Mouse (Mus musculus) myocyte (in vitro differentiated cells): ENCODE measurements around the gene Plcb4. TPM values are rescaled to one million over a fixed set of nuclear protein-coding genes. Genes with fewer than 3 reads are reported as not detected.

Experiments used
- H3K27me3 ChIP-seq: one replicate; pipeline ENCODE4 v1.6.1; 2011; ENCODE audit not compliant: control insufficient read depth, insufficient read depth, insufficient read length
- H3K36me3 ChIP-seq: one replicate; pipeline ENCODE4 v1.6.1; 2011; ENCODE audit not compliant: control insufficient read depth, insufficient read depth
- H3K4me2 ChIP-seq: one replicate; pipeline ENCODE4 v1.6.1; 2011; ENCODE audit warnings: low read depth, control low read depth
- H3K4me3 ChIP-seq: one replicate; pipeline ENCODE4 v1.5.1; 2011; ENCODE audit warnings: mild to moderate bottlenecking, control low read depth, moderate library complexity
- H3K79me2 ChIP-seq: one replicate; pipeline ENCODE4 v1.6.1; 2011; ENCODE audit not compliant: control insufficient read depth, insufficient read depth
- H3ac ChIP-seq: one replicate; pipeline ENCODE4 v1.6.1; 2011; ENCODE audit not compliant: control insufficient read depth, insufficient read length
- CEBPB ChIP-seq: IDR thresholded peaks from 2 replicates; pipeline ENCODE4 v1.6.1; 2011; ENCODE audit warnings: mild to moderate bottlenecking, moderate library complexity; ENCODE audit not compliant: poor library complexity, insufficient read depth, severe bottlenecking
- E2F4 ChIP-seq: IDR thresholded peaks from one replicate; pipeline ENCODE4 v1.6.1; 2011; ENCODE audit warnings: mild to moderate bottlenecking, control low read depth, moderate library complexity; ENCODE audit not compliant: insufficient read depth
- MAX ChIP-seq: IDR thresholded peaks from one replicate; pipeline ENCODE4 v1.6.1; 2011; ENCODE audit warnings: low read depth, mild to moderate bottlenecking, control low read depth
- MYOD1 ChIP-seq, 3 experiments: IDR thresholded peaks; one replicate each; pipeline ENCODE4 v1.6.1; 2011; ENCODE audit warnings: control low read depth in 2 of 3, low read depth in 2 of 3, mild to moderate bottlenecking in 2 of 3, moderate library complexity in 1 of 3; ENCODE audit not compliant: insufficient read length in 2 of 3, control insufficient read depth in 1 of 3
- MYOG ChIP-seq, 3 experiments: IDR thresholded peaks; one replicate each; pipeline ENCODE4 v1.6.1; 2011; ENCODE audit warnings: control low read depth in 2 of 3, low read depth in 2 of 3, mild to moderate bottlenecking in 2 of 3; ENCODE audit not compliant: insufficient read length in 2 of 3, control insufficient read depth in 1 of 3, insufficient read depth in 1 of 3
- POLR2A ChIP-seq: IDR thresholded peaks from one replicate; pipeline ENCODE4 v1.6.1; 2011; ENCODE audit warnings: low read depth, mild to moderate bottlenecking, control low read depth, moderate library complexity; ENCODE audit not compliant: insufficient read length
- POLR2AphosphoS2 ChIP-seq: IDR thresholded peaks from one replicate; pipeline ENCODE4 v1.6.1; 2011; ENCODE audit warnings: low read depth, control low read depth; ENCODE audit not compliant: insufficient read length
- REST ChIP-seq: IDR thresholded peaks from one replicate; pipeline ENCODE4 v1.6.1; 2011; ENCODE audit warnings: mild to moderate bottlenecking, control low read depth, moderate library complexity; ENCODE audit not compliant: insufficient read depth, insufficient read length
- SRF ChIP-seq: IDR thresholded peaks from one replicate; pipeline ENCODE4 v1.6.1; 2011; ENCODE audit warnings: low read depth; ENCODE audit not compliant: control insufficient read depth, insufficient read length
- TCF12 ChIP-seq: IDR thresholded peaks from one replicate; pipeline ENCODE4 v1.6.1; 2011; ENCODE audit warnings: mild to moderate bottlenecking, control low read depth; ENCODE audit not compliant: poor library complexity, insufficient read depth, severe bottlenecking
- TCF3 ChIP-seq: IDR thresholded peaks from one replicate; pipeline ENCODE4 v1.6.1; 2011; ENCODE audit warnings: low read depth, control low read depth; ENCODE audit not compliant: insufficient read length
- USF1 ChIP-seq: IDR thresholded peaks from one replicate; pipeline ENCODE4 v1.6.1; 2011; ENCODE audit warnings: low read depth, mild to moderate bottlenecking, control low read depth, moderate library complexity
- polyA plus RNA-seq: library from polyadenylated mRNA; unstranded; fragments of >200 nt; fragmentation: generic; extraction: Trizol; gene quantifications from one replicate; pipeline ENCODE4 v1.2.1, GENCODE M21; 2012; ENCODE audit warnings: missing spikeins

Plcb4 gene
- polyA plus RNA-seq, 1 experiment, result 5.3 TPM

- Histone ChIP-seq H3K79me2 (no peaks in the 10 kb centered on the region), H3K4me2 (no peak overlapping the region), H3K36me3 (no peaks in the 10 kb centered on the region), H3K4me3 (no peak overlapping the region), H3ac (no peak overlapping the region), H3K27me3 (no peaks in the 10 kb centered on the region)
- TF ChIP-seq MYOD1 (IDR thresholded peaks at IDR 0.05; ENCODE audit: control insufficient read depth in 1 of 3, insufficient read length in 2 of 3, low read depth in 2 of 3), result no peak
- no peak for TF ChIP-seq TCF12
- TF ChIP-seq REST, result no peak
- no peak for TF ChIP-seq TCF3
- TF ChIP-seq USF1, result no peak
- TF ChIP-seq SRF, result no peak
- TF ChIP-seq MAX, result no peak
- TF ChIP-seq POLR2AphosphoS2, result no peak
- no peak for TF ChIP-seq MYOG (IDR thresholded peaks at IDR 0.05; ENCODE audit: control insufficient read depth in 1 of 3, insufficient read depth in 1 of 3, insufficient read length in 2 of 3, low read depth in 2 of 3)
- TF ChIP-seq CEBPB, result no peak
- TF ChIP-seq POLR2A, result no peak
- TF ChIP-seq E2F4, result no peak
Measured at GRCm38 (mm10) chr2:135869637-135870036, 210.8 kb downstream of the Plcb4 start.

GRCm38 (mm10) chr2:135873146-135873545, 214.3 kb downstream of the Plcb4 start:
- H3K4me2 ChIP-seq, result no peak overlapping the region
- H3K27me3 ChIP-seq, result no peaks in the 10 kb centered on the region
- TF ChIP-seq MYOG (IDR thresholded peaks at IDR 0.05; ENCODE audit: control insufficient read depth in 1 of 3, insufficient read depth in 1 of 3, insufficient read length in 2 of 3, low read depth in 2 of 3) (no peak), USF1 (no peak), SRF (no peak), POLR2AphosphoS2 (no peak), MYOD1 (IDR thresholded peaks at IDR 0.05; ENCODE audit: control insufficient read depth in 1 of 3, insufficient read length in 2 of 3, low read depth in 2 of 3) (no peak), MAX (no peak), POLR2A (no peak), TCF3 (no peak), E2F4 (no peak), CEBPB (no peak), REST (no peak), TCF12 (no peak)
- H3K4me3 ChIP-seq, result no peak overlapping the region
- no peak overlapping the region for H3ac ChIP-seq
- H3K79me2 ChIP-seq, result no peaks in the 10 kb centered on the region
- no peaks in the 10 kb centered on the region for H3K36me3 ChIP-seq

- H3K27me3 ChIP-seq, result no peaks in the 10 kb centered on the region
- no peak overlapping the region for H3ac ChIP-seq
- no peaks in the 10 kb centered on the region for H3K79me2 ChIP-seq
- no peaks in the 10 kb centered on the region for H3K36me3 ChIP-seq
- H3K4me3 ChIP-seq, result no peak overlapping the region
- TF ChIP-seq REST, result no peak
- no peak for TF ChIP-seq MYOG (IDR thresholded peaks at IDR 0.05; ENCODE audit: control insufficient read depth in 1 of 3, insufficient read depth in 1 of 3, insufficient read length in 2 of 3, low read depth in 2 of 3)
- no peak for TF ChIP-seq E2F4
- TF ChIP-seq CEBPB, result no peak
- TF ChIP-seq USF1, result no peak
- no peak for TF ChIP-seq POLR2AphosphoS2
- no peak overlapping the region for H3K4me2 ChIP-seq
Measured at GRCm38 (mm10) chr2:135873761-135874160, 214.9 kb downstream of the Plcb4 start.

GRCm38 (mm10) chr2:135875549-135875948, 216.7 kb downstream of the Plcb4 start:
- H3K27me3 ChIP-seq, result no peaks in the 10 kb centered on the region
- H3K79me2 ChIP-seq, result no peaks in the 10 kb centered on the region
- H3K36me3 ChIP-seq, result no peaks in the 10 kb centered on the region
- H3K4me3 ChIP-seq, result no peak overlapping the region
- H3K4me2 ChIP-seq, result no peak overlapping the region
- TF ChIP-seq MYOG (IDR thresholded peaks at IDR 0.05; ENCODE audit: control insufficient read depth in 1 of 3, insufficient read depth in 1 of 3, insufficient read length in 2 of 3, low read depth in 2 of 3), result no peak
- TF ChIP-seq POLR2AphosphoS2, result no peak
- TF ChIP-seq REST, result no peak
- TF ChIP-seq POLR2A, result no peak
- TF ChIP-seq E2F4, result no peak
- no peak for TF ChIP-seq MAX
- no peak for TF ChIP-seq TCF3
- TF ChIP-seq CEBPB, result no peak
- TF ChIP-seq TCF12, result no peak
- no peak for TF ChIP-seq SRF
- no peak overlapping the region for H3ac ChIP-seq

- TF ChIP-seq USF1 (no peak), E2F4 (no peak), POLR2AphosphoS2 (no peak), CEBPB (no peak), MAX (no peak), TCF3 (no peak), MYOD1 (IDR thresholded peaks at IDR 0.05; ENCODE audit: control insufficient read depth in 1 of 3, insufficient read length in 2 of 3, low read depth in 2 of 3) (no peak), MYOG (IDR thresholded peaks at IDR 0.05; ENCODE audit: control insufficient read depth in 1 of 3, insufficient read depth in 1 of 3, insufficient read length in 2 of 3, low read depth in 2 of 3) (no peak), TCF12 (no peak), POLR2A (no peak), REST (no peak), SRF (no peak)
- H3ac ChIP-seq, result no peak overlapping the region
- no peaks in the 10 kb centered on the region for H3K27me3 ChIP-seq
- no peak overlapping the region for H3K4me3 ChIP-seq
- H3K79me2 ChIP-seq, result no peaks in the 10 kb centered on the region
- no peak overlapping the region for H3K4me2 ChIP-seq
- H3K36me3 ChIP-seq, result no peaks in the 10 kb centered on the region
Measured at GRCm38 (mm10) chr2:135879356-135879755, 220.5 kb downstream of the Plcb4 start.
